Mouse (Mus musculus) midbrain, embryonic 11.5 days (tissue): ENCODE measurements around the gene Pcif1. TPM values are rescaled to one million over a fixed set of nuclear protein-coding genes. Genes with fewer than 3 reads are reported as not detected.

Experiments used
- ATAC-seq: fragments of 200-750 bp; cut with Nextera tagmentation; 2 replicates; pipeline ENCODE4 v1.8.0; 2017; ENCODE audit warnings: moderate TSS enrichment, moderate library complexity; ENCODE audit not compliant: low FRiP score
- DNase-seq: peaks from one replicate; pipeline ENCODE4 v3.0.0; 2015; ENCODE audit warnings: low spot score; ENCODE audit errors: missing footprints
- H3K27ac ChIP-seq: fragments of 300-500 bp; sonication (generic); 2 replicates; pipeline ENCODE4 v1.5.1; 2014; ENCODE audit warnings: low read depth, low read length
- H3K27me3 ChIP-seq: fragments of 300-500 bp; sonication (generic); 2 replicates; pipeline ENCODE4 v1.6.1; 2014; ENCODE audit warnings: mild to moderate bottlenecking, low read length, moderate library complexity, mixed read lengths; ENCODE audit not compliant: control insufficient read depth, insufficient read depth
- H3K36me3 ChIP-seq: fragments of 300-500 bp; sonication (generic); 2 replicates; pipeline ENCODE4 v1.6.1; 2014; ENCODE audit warnings: mild to moderate bottlenecking, low read length, moderate library complexity, mixed read lengths; ENCODE audit not compliant: control insufficient read depth, insufficient read depth
- H3K4me1 ChIP-seq: fragments of 300-500 bp; sonication (generic); 2 replicates; pipeline ENCODE4 v1.6.1; 2014; ENCODE audit warnings: low read length; ENCODE audit not compliant: control insufficient read depth, insufficient read depth
- H3K4me2 ChIP-seq: fragments of 300-500 bp; sonication (generic); 2 replicates; pipeline ENCODE4 v1.6.1; 2014; ENCODE audit warnings: mild to moderate bottlenecking, moderate library complexity
- H3K4me3 ChIP-seq: fragments of 300-500 bp; sonication (generic); 2 replicates; pipeline ENCODE4 v1.5.1; 2014; ENCODE audit warnings: low read depth, low read length
- H3K9ac ChIP-seq: fragments of 300-500 bp; sonication (generic); 2 replicates; pipeline ENCODE4 v1.6.1; 2014; ENCODE audit warnings: low read length
- H3K9me3 ChIP-seq: fragments of 300-500 bp; sonication (generic); 2 replicates; pipeline ENCODE4 v1.6.1; 2016; ENCODE audit warnings: low read length; ENCODE audit not compliant: control insufficient read depth
- WGBS: fragments of 180-500 bp; shearing (Covaris S2); extraction: QIAGEN DNeasy Blood & Tissue Kit; methylation state at CpG from one replicate; pipeline ENCODE4 v1.1.7; 2014; 5-methylcytosine and 5-hydroxymethylcytosine counted together
- polyA plus RNA-seq: library from polyadenylated mRNA; unstranded; fragments of >200 nt; fragmentation: Nextera tagmentation; extraction: Ambion mirVana; gene quantifications from 2 replicates; pipeline ENCODE4 v1.2.1, GENCODE M21; 2014

The Pcif1 gene
- polyA plus RNA-seq, 1 experiment from 2014 or later, result 65.7 TPM

- ATAC-seq, result no peak; the same call in 1 of the 2 replicates
- Histone ChIP-seq H3K4me2 (no peak within 1 kb of the TSS), H3K4me1 (peaks cover 18% of the 10 kb centered on the region), H3K27ac (no peak within 1 kb of the TSS), H3K27me3 (peaks cover 24% of the 10 kb centered on the region), H3K9me3 (no peaks in the 10 kb centered on the region), H3K9ac (no peak within 1 kb of the TSS), H3K4me3 (no peak within 1 kb of the TSS), H3K36me3 (no peaks in the 10 kb centered on the region)
- 21% methylated on average over 10 of the region's 10 CpGs for WGBS
- no peak for DNase-seq
Observed at GRCm38 (mm10) chr2:164940140-164940830, 61.2 kb downstream of the Pcif1 start, which contains the start of gene Mmp9. TSS of gene Mmp9 (plus strand) at chr2:164940780.

GRCm38 (mm10) chr2:164942692-164943290, 63.7 kb downstream of the Pcif1 start:
- DNase-seq, result no peak
- Histone ChIP-seq H3K4me1 (peaks cover 18% of the 10 kb centered on the region), H3K4me2 (no peak overlapping the region), H3K27me3 (peaks cover 24% of the 10 kb centered on the region), H3K36me3 (no peaks in the 10 kb centered on the region), H3K27ac (no peak overlapping the region), H3K4me3 (no peak overlapping the region), H3K9me3 (no peaks in the 10 kb centered on the region), H3K9ac (no peak overlapping the region)
- WGBS, result 12% methylated on average over 5 of the region's 5 CpGs
- ATAC-seq, result no peak

Other genes starting within 250 kb of the Pcif1 start
- gene Wfdc16, start 240.5 kb upstream of the Pcif1 start, polyA plus RNA-seq, result not detected in 2 replicates
- not detected in 2 replicates for gene Wfdc10, start 223.3 kb upstream of the Pcif1 start, polyA plus RNA-seq
- gene Wfdc9, start 222.7 kb upstream of the Pcif1 start, polyA plus RNA-seq, result not detected in 2 replicates
- not detected in 2 replicates for gene Wfdc11, start 205.2 kb upstream of the Pcif1 start, polyA plus RNA-seq
- gene Wfdc13, start 194.2 kb upstream of the Pcif1 start, polyA plus RNA-seq, result 0.21 TPM in 1 of 2 replicates, not detected in the other
- gene Spint4, start 180.8 kb upstream of the Pcif1 start, polyA plus RNA-seq, result not detected in 2 replicates
- gene Spint5, start 164.0 kb upstream of the Pcif1 start, polyA plus RNA-seq, result not detected in 2 replicates
- gene Wfdc3, start 133.4 kb upstream of the Pcif1 start, polyA plus RNA-seq, result 0.66 and 0.85 TPM in 2 replicates
- gene Dnttip1, start 133.3 kb upstream of the Pcif1 start, polyA plus RNA-seq, result 75.9 and 82.5 TPM in 2 replicates
- gene Ube2c, start 109.4 kb upstream of the Pcif1 start, polyA plus RNA-seq, result 520 and 544 TPM in 2 replicates
- not detected in 2 replicates for gene Tnnc2, start 99.3 kb upstream of the Pcif1 start, polyA plus RNA-seq
- 10.4 and 11.7 TPM in 2 replicates for gene Snx21, start 93.5 kb upstream of the Pcif1 start, polyA plus RNA-seq
- 10.2 and 12.6 TPM in 2 replicates for gene Acot8, start 74.4 kb upstream of the Pcif1 start, polyA plus RNA-seq
- 11.4 and 12.6 TPM in 2 replicates for gene Zswim3, start 74.2 kb upstream of the Pcif1 start, polyA plus RNA-seq
- gene Zswim1, start 56.6 kb upstream of the Pcif1 start, polyA plus RNA-seq, result 22.0 and 23.2 TPM in 2 replicates
- not detected in 2 replicates for gene Spata25, start 50.8 kb upstream of the Pcif1 start, polyA plus RNA-seq
- gene Ctsa, start 46.4 kb upstream of the Pcif1 start, polyA plus RNA-seq, result 84.8 and 89.7 TPM in 2 replicates
- gene Neurl2, start 45.8 kb upstream of the Pcif1 start, polyA plus RNA-seq, result 3.8 and 4.5 TPM in 2 replicates
- 91.8 and 97.3 TPM in 2 replicates for gene Pltp, start 21.6 kb upstream of the Pcif1 start, polyA plus RNA-seq
- gene Zfp335, start 32.5 kb downstream of the Pcif1 start, polyA plus RNA-seq, result 8.2 and 8.8 TPM in 2 replicates
- gene Mmp9, start 61.5 kb downstream of the Pcif1 start, polyA plus RNA-seq, result 1.9 and 2.0 TPM in 2 replicates
- gene Slc12a5, start 81.5 kb downstream of the Pcif1 start, polyA plus RNA-seq, result 2.8 and 3.0 TPM in 2 replicates
- 76.9 and 85.6 TPM in 2 replicates for gene Ncoa5, start 155.6 kb downstream of the Pcif1 start, polyA plus RNA-seq
- gene Cd40, start 176.3 kb downstream of the Pcif1 start, polyA plus RNA-seq, result 5.6 and 7.3 TPM in 2 replicates
- gene 1700025C18Rik, start 211.4 kb downstream of the Pcif1 start, polyA plus RNA-seq, result not detected in 2 replicates